ENCODE assay signal across 30 mouse cellular contexts in the genomic region with DNA sequence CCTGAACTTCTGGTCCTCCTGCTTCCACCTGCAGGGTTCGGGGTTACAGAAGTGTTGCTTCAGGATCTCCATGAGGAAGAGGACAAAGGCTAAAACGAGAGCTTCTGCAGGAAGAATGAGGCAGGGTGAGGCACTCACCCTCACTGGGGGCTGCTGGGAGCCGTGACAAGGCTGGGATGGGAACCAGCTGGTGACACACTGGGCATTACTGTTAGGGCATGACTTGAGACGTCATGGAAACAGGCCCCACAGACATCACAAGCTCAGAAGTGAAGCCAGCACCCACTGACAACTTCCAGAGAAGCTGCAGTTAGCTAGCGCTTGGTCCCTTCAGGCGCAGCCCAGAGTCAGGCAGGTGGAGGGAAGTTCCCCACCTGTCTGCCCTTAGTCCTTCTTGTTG. TPM values are rescaled to one million over a fixed set of nuclear protein-coding genes. Genes with fewer than 3 reads are reported as not detected.
A peak's percentile ranks its signal among the peaks of the same experiment; 100 is the strongest.
DNase-seq lines count a peak whose midpoint lies in the region; ATAC-seq lines count a peak whose summit lies in the region.
"Had no signal": no experiment of that assay in that cellular context is flagged by ENCODE, and none has a peak within 500 bp of the region (broad histone marks: within the 10 kb centered on the region; RNA-seq: fewer than 3 reads in every experiment).

No protein-coding gene starts in this region.

- H3K4me2 ChIP-seq in embryonic facial prominence, embryonic 14.5 days (ENCODE audit: low read depth, low read length), result no peak overlapping the region
- no peak overlapping the region for H3K4me2 ChIP-seq in lung, embryonic 15.5 days
- H3K4me2 ChIP-seq: forebrain, embryonic 12.5 days; heart, embryonic 15.5 days; hindbrain, embryonic 12.5 days; intestine, embryonic 15.5 days; liver, embryonic 12.5 days; midbrain, embryonic 11.5 days; neural tube, embryonic 12.5 days had no signal

- no peak for ATAC-seq in embryonic facial prominence, embryonic 14.5 days (ENCODE audit: low read depth)
- no peak for ATAC-seq in lung, embryonic 15.5 days (ENCODE audit: borderline replicate concordance, extremely low read depth, low FRiP score, low TSS enrichment)
- ATAC-seq in monocyte, adult 5-6 weeks (replicated peaks; ENCODE audit: insufficient number of reproducible peaks, low FRiP score, low TSS enrichment, poor library complexity, severe bottlenecking), result no peak
- ATAC-seq: CD4-positive, CD25-positive, alpha-beta regulatory T cell, adult 4 months; hindbrain, postnatal 0 days; intestine, embryonic 15.5 days; liver, embryonic 12.5 days; liver, postnatal 0 days; midbrain, embryonic 16.5 days had no signal

- peaks cover 44% of the 10 kb centered on the region for H3K4me1 ChIP-seq in embryonic facial prominence, embryonic 14.5 days (ENCODE audit: control insufficient read depth, insufficient read depth, low read length)
- peaks cover 66% of the 10 kb centered on the region for H3K4me1 ChIP-seq in lung, embryonic 15.5 days

- H3K27ac ChIP-seq in embryonic facial prominence, embryonic 14.5 days (replicated peaks; ENCODE audit: low read depth, low read length), result 0 out of 2 replicates have a peak overlapping the region, but pooled peaks have one; percentile 24
- peak overlapping the region; percentile 27; the same call in 1 of the 2 replicates for H3K27ac ChIP-seq in lung, embryonic 15.5 days
- H3K27ac ChIP-seq: forebrain, embryonic 12.5 days; heart, embryonic 15.5 days; hindbrain, embryonic 12.5 days; hindbrain, postnatal 0 days; intestine, embryonic 15.5 days; liver, embryonic 12.5 days; neural tube, embryonic 12.5 days had no signal

- no peaks in the 10 kb centered on the region for H3K27me3 ChIP-seq in embryonic facial prominence, embryonic 14.5 days (replicated peaks; ENCODE audit: control insufficient read depth, insufficient read depth, low read length)
- H3K27me3 ChIP-seq in lung, embryonic 15.5 days, result no peaks in the 10 kb centered on the region
- H3K27me3 ChIP-seq: intestine, embryonic 15.5 days had no signal

- no peak overlapping the region for H3K4me3 ChIP-seq in embryonic facial prominence, embryonic 14.5 days (ENCODE audit: low read depth, low read length)
- H3K4me3 ChIP-seq in lung, embryonic 15.5 days, result no peak overlapping the region
- H3K4me3 ChIP-seq: forebrain, embryonic 12.5 days; heart, embryonic 15.5 days; hindbrain, embryonic 12.5 days; intestine, embryonic 15.5 days; liver, embryonic 12.5 days; myocyte; neural tube, embryonic 12.5 days had no signal

- WGBS in embryonic facial prominence, embryonic 14.5 days, result 62% methylated on average over 6 of the region's 6 CpGs
- 68% methylated on average over 6 of the region's 6 CpGs for WGBS in lung, embryonic 15.5 days

- no peak overlapping the region for H3K9ac ChIP-seq in embryonic facial prominence, embryonic 14.5 days (ENCODE audit: low read depth, low read length)
- no peak overlapping the region for H3K9ac ChIP-seq in lung, embryonic 15.5 days
- H3K9ac ChIP-seq: forebrain, embryonic 12.5 days; heart, embryonic 15.5 days; hindbrain, embryonic 12.5 days; intestine, embryonic 15.5 days; liver, embryonic 12.5 days; liver, postnatal 0 days; neural tube, embryonic 12.5 days had no signal

- H3K36me3 ChIP-seq in embryonic facial prominence, embryonic 14.5 days (ENCODE audit: control insufficient read depth, insufficient read depth, low read length), result no peaks in the 10 kb centered on the region
- H3K36me3 ChIP-seq in lung, embryonic 15.5 days, result no peaks in the 10 kb centered on the region
- H3K36me3 ChIP-seq: forebrain, embryonic 12.5 days; heart, embryonic 15.5 days; hindbrain, embryonic 12.5 days; intestine, embryonic 15.5 days; liver, embryonic 12.5 days; neural tube, embryonic 12.5 days had no signal

- no peaks in the 10 kb centered on the region for H3K9me3 ChIP-seq in embryonic facial prominence, embryonic 14.5 days (ENCODE audit: control insufficient read depth, low read length)
- no peaks in the 10 kb centered on the region for H3K9me3 ChIP-seq in lung, embryonic 15.5 days
- H3K9me3 ChIP-seq: forebrain, embryonic 12.5 days; heart, embryonic 15.5 days; hindbrain, embryonic 12.5 days; intestine, embryonic 15.5 days; liver, embryonic 12.5 days; neural tube, embryonic 12.5 days had no signal

- peak; percentile 48 for DNase-seq in kidney, postnatal 14 days
- no peak for DNase-seq in kidney, postnatal 36 days
- DNase-seq in embryonic facial prominence, embryonic 14.5 days (ENCODE audit: low spot score), result no peak
- DNase-seq in lung, postnatal 36 days, result peak; percentile 73
- DNase-seq in thymus, postnatal 14 days, result no peak
- no peak for DNase-seq in cerebellum, adult 11 months
- DNase-seq: adrenal gland, postnatal 25 days; cerebellum, adult 18-20 months; cerebellum, postnatal 10 days; gastrocnemius, postnatal 10 days; kidney, adult 8-10 months; kidney, postnatal 25 days; liver, postnatal 0 days; right cerebral cortex, adult 18-20 months; spleen, adult 18-20 months; thymus, adult 18-20 months; thymus, postnatal 36 days had no signal

RNA-seq across cellular contexts. Expression of gene Ube2v1, which starts 32.0 kb away (rescaled TPM):
- polyA plus RNA-seq in embryonic facial prominence, embryonic 14.5 days (2014; fragmentation: Nextera tagmentation; extraction: Ambion mirVana), result 249 and 275 TPM in 2 replicates
- polyA plus RNA-seq in lung, embryonic 15.5 days (2015; fragmentation: Nextera tagmentation; extraction: Ambion mirVana), result 280 and 282 TPM in 2 replicates
- 43.7 to 97.6 TPM (median 59.7 TPM) in 3 replicates for total RNA-seq in monocyte, adult 5-6 weeks (2017)

Comparison
In these comparisons a context has a peak if more than half of its experiments do, and no peak if none do; other contexts are left out.
1. DNase-seq: peak in kidney, postnatal 14 days (single experiment) and lung, postnatal 36 days (single experiment); none in kidney, postnatal 36 days (0 of 2), embryonic facial prominence, embryonic 14.5 days (single experiment), thymus, postnatal 14 days (single experiment) and cerebellum, adult 11 months (single experiment).